Mouse (Mus musculus) stomach, postnatal 0 days (tissue): ENCODE data around the gene Il6st. TPM values are rescaled to one million over a fixed set of nuclear protein-coding genes. Genes with fewer than 3 reads are reported as not detected.

Experiments
- ATAC-seq: fragments of 200-750 bp; cut with Nextera tagmentation; 2 replicates; pipeline ENCODE4 v1.8.0; 2017; ENCODE audit not compliant: low FRiP score, low TSS enrichment
- DNase-seq: peaks from one replicate; pipeline ENCODE4 v3.0.0-alpha.2; 2016; ENCODE audit warnings: low spot score
- H3K27ac ChIP-seq: fragments of 300-500 bp; sonication (generic); replicated peaks from 2 replicates; pipeline ENCODE4 v1.5.1; 2014; ENCODE audit warnings: mild to moderate bottlenecking, control low read depth
- H3K27me3 ChIP-seq: fragments of 300-500 bp; sonication (generic); 2 replicates; pipeline ENCODE4 v1.6.1; 2014; ENCODE audit warnings: low read length; ENCODE audit not compliant: control insufficient read depth, insufficient read depth
- H3K36me3 ChIP-seq: fragments of 300-500 bp; sonication (generic); 2 replicates; pipeline ENCODE4 v1.6.1; 2014; ENCODE audit warnings: low read length, mixed read lengths; ENCODE audit not compliant: control insufficient read depth, insufficient read depth
- H3K4me1 ChIP-seq: fragments of 300-500 bp; sonication (generic); replicated peaks from 2 replicates; pipeline ENCODE4 v1.6.1; 2014; ENCODE audit warnings: antibody characterized with exemption; ENCODE audit not compliant: control insufficient read depth, insufficient read depth
- H3K4me2 ChIP-seq: fragments of 300-500 bp; sonication (generic); replicated peaks from 2 replicates; pipeline ENCODE4 v1.6.1; 2014; ENCODE audit warnings: low read depth, mild to moderate bottlenecking, control low read depth, moderate library complexity
- H3K4me3 ChIP-seq: fragments of 300-500 bp; sonication (generic); 2 replicates; pipeline ENCODE4 v1.5.1; 2014; ENCODE audit warnings: low read depth, low read length, control low read depth
- H3K9ac ChIP-seq: fragments of 300-500 bp; sonication (generic); 2 replicates; pipeline ENCODE4 v1.6.1; 2014; ENCODE audit warnings: mild to moderate bottlenecking, low read length, control low read depth, mixed read lengths
- H3K9me3 ChIP-seq: fragments of 300-500 bp; sonication (generic); 2 replicates; pipeline ENCODE4 v1.6.1; 2016; ENCODE audit warnings: low read length; ENCODE audit not compliant: control insufficient read depth
- CTCF ChIP-seq: IDR thresholded peaks from 2 replicates; pipeline ENCODE4 v1.5.1; 2016; ENCODE audit warnings: antibody characterized with exemption, low read depth, mild to moderate bottlenecking, moderate library complexity
- EP300 ChIP-seq: optimal IDR thresholded peaks from 2 replicates; pipeline ENCODE3; 2016; ENCODE audit warnings: antibody characterized with exemption
- WGBS: fragments of 180-500 bp; shearing (Covaris S2); extraction: QIAGEN DNeasy Blood & Tissue Kit; methylation state at CpG from one replicate; pipeline ENCODE4 v1.1.7; 2014; 5-methylcytosine and 5-hydroxymethylcytosine counted together
- polyA plus RNA-seq: library from polyadenylated mRNA; unstranded; fragments of >200 nt; fragmentation: Nextera tagmentation; extraction: Ambion mirVana; gene quantifications from 2 replicates; pipeline ENCODE4 v1.2.1, GENCODE M21; 2015

Gene Il6st
- polyA plus RNA-seq, 1 experiment from 2014 or later, result 25.8 TPM

- peak overlapping the region; percentile 71 for H3K27ac ChIP-seq
- H3K9me3 ChIP-seq, result no peaks in the 10 kb centered on the region
- 0 out of 2 replicates have a peak, but pooled peaks have one; percentile 21 for ATAC-seq
- peak; percentile 15 for DNase-seq
- no peaks in the 10 kb centered on the region for H3K36me3 ChIP-seq
- no peak for TF ChIP-seq EP300
- no peak for TF ChIP-seq CTCF
- no peaks in the 10 kb centered on the region for H3K27me3 ChIP-seq
- H3K4me2 ChIP-seq, result peak overlapping the region; percentile 45
- 29% methylated on average over 15 of the region's 15 CpGs for WGBS
- H3K4me3 ChIP-seq, result no peak overlapping the region
- H3K4me1 ChIP-seq, result peaks cover 9% of the 10 kb centered on the region
- H3K9ac ChIP-seq, result 0 out of 2 replicates have a peak overlapping the region, but pooled peaks have one; percentile 31
These were observed 24.6 kb upstream of the Il6st start for GRCm38 (mm10) chr13:112439105-112439818.

GRCm38 (mm10) chr13:112439917-112440361, 23.9 kb upstream of the Il6st start:
- ATAC-seq (peak; percentile 78), DNase-seq (peak; percentile 50)
- Histone ChIP-seq H3K9ac (peak overlapping the region; percentile 35; the same call in 1 of the 2 replicates), H3K36me3 (no peaks in the 10 kb centered on the region), H3K4me2 (peak overlapping the region; percentile 45), H3K27ac (peak overlapping the region; percentile 71), H3K4me3 (no peak overlapping the region), H3K9me3 (no peaks in the 10 kb centered on the region), H3K27me3 (no peaks in the 10 kb centered on the region), H3K4me1 (peaks cover 9% of the 10 kb centered on the region)
- TF ChIP-seq CTCF (no peak), EP300 (no peak)
- WGBS, result 13% methylated on average over 9 of the region's 9 CpGs

- Histone ChIP-seq H3K27ac (no peak overlapping the region), H3K9ac (no peak overlapping the region), H3K4me2 (no peak overlapping the region), H3K4me3 (no peak overlapping the region), H3K27me3 (no peaks in the 10 kb centered on the region), H3K36me3 (no peaks in the 10 kb centered on the region), H3K9me3 (no peaks in the 10 kb centered on the region), H3K4me1 (peaks cover 9% of the 10 kb centered on the region)
- WGBS, result 78% methylated on average over 8 of the region's 8 CpGs
- no peak for TF ChIP-seq CTCF
- no peak for TF ChIP-seq EP300
- DNase-seq (no peak), ATAC-seq (no peak; the same call in 1 of the 2 replicates)
These were observed 23.2 kb upstream of the Il6st start for GRCm38 (mm10) chr13:112440668-112441067.

- H3K4me1 ChIP-seq, result peaks cover 9% of the 10 kb centered on the region
- H3K27me3 ChIP-seq, result no peaks in the 10 kb centered on the region
- H3K4me3 ChIP-seq, result no peak overlapping the region
- TF ChIP-seq EP300, result no peak
- TF ChIP-seq CTCF, result no peak
- no peaks in the 10 kb centered on the region for H3K9me3 ChIP-seq
- WGBS, result 71% methylated on average over 7 of the region's 7 CpGs
- ATAC-seq, result no peak
- no peak overlapping the region for H3K27ac ChIP-seq
- H3K4me2 ChIP-seq, result no peak overlapping the region
- no peaks in the 10 kb centered on the region for H3K36me3 ChIP-seq
- DNase-seq, result no peak
- H3K9ac ChIP-seq, result no peak overlapping the region
These were observed 20.9 kb upstream of the Il6st start for GRCm38 (mm10) chr13:112442867-112443529.

GRCm38 (mm10) chr13:112447108-112447665, 16.7 kb upstream of the Il6st start:
- Histone ChIP-seq H3K4me2 (no peak overlapping the region), H3K9me3 (no peaks in the 10 kb centered on the region), H3K4me3 (no peak overlapping the region), H3K27me3 (no peaks in the 10 kb centered on the region), H3K27ac (no peak overlapping the region), H3K9ac (no peak overlapping the region), H3K36me3 (no peaks in the 10 kb centered on the region), H3K4me1 (no peaks in the 10 kb centered on the region)
- DNase-seq (no peak), ATAC-seq (no peak)
- WGBS, result 81% methylated on average over 8 of the region's 8 CpGs
- no peak for TF ChIP-seq EP300
- TF ChIP-seq CTCF, result no peak
